Comparison of ENCODE assay signal across 8 mouse cellular contexts in genomic region chr8:46209057-46209456, GRCm38 (mm10). TPM values are rescaled to one million over a fixed set of nuclear protein-coding genes. Genes with fewer than 3 reads are reported as not detected.
DNase-seq lines count a peak whose midpoint lies in the region; ATAC-seq lines count a peak whose summit lies in the region.

No protein-coding gene starts in this region.

- 86% methylated on average over 15 of the region's 15 CpGs for WGBS in hindbrain, embryonic 10.5 days
- 83% methylated on average over 15 of the region's 15 CpGs for WGBS in midbrain, embryonic 10.5 days

- DNase-seq in right cerebral cortex, postnatal 10 days (ENCODE audit: low spot score in 2 of 2) = peak; percentile 56 to 60
- DNase-seq in right cerebral cortex, postnatal 14 days = no peak
- peak; percentile 46 to 48 for DNase-seq in cerebellum, postnatal 14 days
- no peak for DNase-seq in hindbrain, embryonic 10.5 days (ENCODE audit: low spot score)
- DNase-seq in midbrain, embryonic 10.5 days (ENCODE audit: low spot score) = no peak
- no peak for DNase-seq in natural killer cell, adult 2 months (ENCODE audit: low spot score in 2 of 2)
- DNase-seq in frontal cortex, postnatal 14 days (ENCODE audit: low spot score in 2 of 2) = no peak

- peaks cover 42% of the 10 kb centered on the region for H3K4me1 ChIP-seq in hindbrain, embryonic 10.5 days (replicated peaks)
- H3K4me1 ChIP-seq in midbrain, embryonic 10.5 days = peaks cover 40% of the 10 kb centered on the region

- peaks cover 17% of the 10 kb centered on the region for H3K27me3 ChIP-seq in hindbrain, embryonic 10.5 days (ENCODE audit: insufficient read depth, poor library complexity, severe bottlenecking)
- peaks cover 8% of the 10 kb centered on the region; the same call in 1 of the 2 replicates for H3K27me3 ChIP-seq in midbrain, embryonic 10.5 days (ENCODE audit: low read depth, poor library complexity, severe bottlenecking)

- H3K27ac ChIP-seq in hindbrain, embryonic 10.5 days = no peak overlapping the region
- H3K27ac ChIP-seq in midbrain, embryonic 10.5 days (replicated peaks) = peak overlapping the region; percentile 42; the same call in 1 of the 2 replicates

- peaks cover 54% of the 10 kb centered on the region for H3K36me3 ChIP-seq in hindbrain, embryonic 10.5 days
- H3K36me3 ChIP-seq in midbrain, embryonic 10.5 days = peaks cover 54% of the 10 kb centered on the region

- H3K9me3 ChIP-seq in hindbrain, embryonic 10.5 days = no peaks in the 10 kb centered on the region
- no peaks in the 10 kb centered on the region for H3K9me3 ChIP-seq in midbrain, embryonic 10.5 days (replicated peaks)

- no peak for ATAC-seq in erythroblast, adult 5-6 weeks (replicated peaks; ENCODE audit: low FRiP score, poor library complexity, severe bottlenecking)

- H3K4me3 ChIP-seq in hindbrain, embryonic 10.5 days = peak overlapping the region; percentile 86
- H3K4me3 ChIP-seq in midbrain, embryonic 10.5 days = peak overlapping the region; percentile 87

RNA-seq across cellular contexts. Expression of gene Slc25a4, which starts 2.0 kb away (rescaled TPM):
- 504 and 541 TPM in 2 replicates for polyA plus RNA-seq in hindbrain, embryonic 10.5 days (2016; fragmentation: Nextera tagmentation; extraction: Ambion mirVana)
- 505 and 511 TPM in 2 replicates for polyA plus RNA-seq in midbrain, embryonic 10.5 days (2016; fragmentation: Nextera tagmentation; extraction: Ambion mirVana)
- total RNA-seq in erythroblast, adult 5-6 weeks (2015; ENCODE audit: low replicate concordance) = 10.7 and 12.9 TPM in 2 replicates
- total RNA-seq in erythroblast, adult 5-6 weeks (2017; ENCODE audit: low replicate concordance) = 10.6 and 15.1 TPM in 2 replicates

RNA-seq across cellular contexts. Expression of gene Snx25, which starts 57.1 kb away (rescaled TPM):
- 2.9 and 4.1 TPM in 2 replicates for polyA plus RNA-seq in hindbrain, embryonic 10.5 days (2016; fragmentation: Nextera tagmentation; extraction: Ambion mirVana)
- 4.5 and 4.9 TPM in 2 replicates for polyA plus RNA-seq in midbrain, embryonic 10.5 days (2016; fragmentation: Nextera tagmentation; extraction: Ambion mirVana)
- 6.9 and 8.4 TPM in 2 replicates for total RNA-seq in erythroblast, adult 5-6 weeks (2015; ENCODE audit: low replicate concordance)
- 4.3 and 10.1 TPM in 2 replicates for total RNA-seq in erythroblast, adult 5-6 weeks (2017; ENCODE audit: low replicate concordance)

RNA-seq across cellular contexts. Expression of gene Cfap97, which starts 57.5 kb away (rescaled TPM):
- 14.9 and 19.8 TPM in 2 replicates for polyA plus RNA-seq in hindbrain, embryonic 10.5 days (2016; fragmentation: Nextera tagmentation; extraction: Ambion mirVana)
- 19.7 and 21.5 TPM in 2 replicates for polyA plus RNA-seq in midbrain, embryonic 10.5 days (2016; fragmentation: Nextera tagmentation; extraction: Ambion mirVana)
- 14.6 and 15.4 TPM in 2 replicates for total RNA-seq in erythroblast, adult 5-6 weeks (2015; ENCODE audit: low replicate concordance)
- total RNA-seq in erythroblast, adult 5-6 weeks (2017; ENCODE audit: low replicate concordance) = 5.0 and 5.3 TPM in 2 replicates

Comparison
In these comparisons a context has a peak if more than half of its experiments do, and no peak if none do; other contexts are left out.
1. DNase-seq: peak in right cerebral cortex, postnatal 10 days (2 of 2) and cerebellum, postnatal 14 days (2 of 2); none in right cerebral cortex, postnatal 14 days (single experiment), hindbrain, embryonic 10.5 days (single experiment), midbrain, embryonic 10.5 days (single experiment), natural killer cell, adult 2 months (0 of 2) and frontal cortex, postnatal 14 days (0 of 2).